In genomic region chr5:24778082-24778842, GRCm38 (mm10) we compare ENCODE assay signal across 12 mouse cellular contexts. TPM values are rescaled to one million over a fixed set of nuclear protein-coding genes. Genes with fewer than 3 reads are reported as not detected.
A peak's percentile ranks its signal among the peaks of the same experiment; 100 is the strongest.
DNase-seq lines count a peak whose midpoint lies in the region; ATAC-seq and TF ChIP-seq lines count a peak whose summit lies in the region.
"Had no signal": no experiment of that assay in that cellular context is flagged by ENCODE, and none has a peak within 500 bp of the region (broad histone marks: within the 10 kb centered on the region; RNA-seq: fewer than 3 reads in every experiment).

No protein-coding gene starts in this region.

- ATAC-seq in heart, embryonic 13.5 days (ENCODE audit: extremely low read depth, insufficient number of reproducible peaks, low FRiP score, low TSS enrichment) = no peak
- ATAC-seq in forebrain, postnatal 0 days = peak; percentile 30; the same call in 1 of the 2 replicates
- ATAC-seq in midbrain, embryonic 12.5 days (ENCODE audit: low FRiP score, low read depth) = no peak

- TF ChIP-seq CTCF in heart, adult 2 months (IDR thresholded peaks at IDR 0.05) = no peak
- TF ChIP-seq CTCF in forebrain, postnatal 0 days (IDR thresholded peaks at IDR 0.05; ENCODE audit: low read depth) = no peak

- peak overlapping the region; percentile 28 for H3K4me3 ChIP-seq in heart, embryonic 13.5 days
- no peak overlapping the region for H3K4me3 ChIP-seq in heart, adult 2 months
- H3K4me3 ChIP-seq in forebrain, postnatal 0 days (ENCODE audit: low read depth, low read length) = no peak overlapping the region
- H3K4me3 ChIP-seq in midbrain, embryonic 12.5 days = peak overlapping the region; percentile 8; the same call in 1 of the 2 replicates
- H3K4me3 ChIP-seq: liver, embryonic 15.5 days had no signal

- H3K79me2 ChIP-seq in heart, adult 2 months (replicated peaks; ENCODE audit: control insufficient read depth, insufficient read depth, low read length) = no peaks in the 10 kb centered on the region

- H3K4me1 ChIP-seq in heart, embryonic 13.5 days = peaks cover 22% of the 10 kb centered on the region
- peaks cover 1% of the 10 kb centered on the region; the same call in 1 of the 2 replicates for H3K4me1 ChIP-seq in heart, adult 2 months (ENCODE audit: control insufficient read depth, insufficient read depth, low read length)
- H3K4me1 ChIP-seq in forebrain, postnatal 0 days (ENCODE audit: insufficient read depth) = no peaks in the 10 kb centered on the region
- H3K4me1 ChIP-seq in midbrain, embryonic 12.5 days = peaks cover 6% of the 10 kb centered on the region

- intact Hi-C loops in heart, adult 2 months (cut with DNase I) = no loop called here

- peaks cover 22% of the 10 kb centered on the region for H3K27me3 ChIP-seq in heart, embryonic 13.5 days (replicated peaks)
- no peaks in the 10 kb centered on the region for H3K27me3 ChIP-seq in heart, adult 2 months (ENCODE audit: control insufficient read depth, insufficient read depth, low read length)
- H3K27me3 ChIP-seq in forebrain, postnatal 0 days (ENCODE audit: insufficient read depth, low read length) = no peaks in the 10 kb centered on the region
- peaks cover 19% of the 10 kb centered on the region for H3K27me3 ChIP-seq in midbrain, embryonic 12.5 days

- no peaks in the 10 kb centered on the region for H3K9me3 ChIP-seq in heart, embryonic 13.5 days
- H3K9me3 ChIP-seq in forebrain, postnatal 0 days (ENCODE audit: low read length) = no peaks in the 10 kb centered on the region
- no peaks in the 10 kb centered on the region for H3K9me3 ChIP-seq in midbrain, embryonic 12.5 days
- H3K9me3 ChIP-seq: liver, embryonic 15.5 days had no signal

- 22% methylated on average over 17 of the region's 17 CpGs for WGBS in heart, embryonic 13.5 days
- WGBS in heart, adult 2 months = 37% methylated on average over 17 of the region's 17 CpGs
- 21% methylated on average over 17 of the region's 17 CpGs for WGBS in forebrain, postnatal 0 days
- WGBS in midbrain, embryonic 12.5 days = 15% methylated on average over 17 of the region's 17 CpGs

- H3K27ac ChIP-seq in heart, embryonic 13.5 days (replicated peaks) = no peak overlapping the region
- no peak overlapping the region for H3K27ac ChIP-seq in heart, adult 2 months
- H3K27ac ChIP-seq in forebrain, postnatal 0 days (ENCODE audit: low read depth, low read length) = no peak overlapping the region
- H3K27ac ChIP-seq in midbrain, embryonic 12.5 days (replicated peaks) = no peak overlapping the region
- H3K27ac ChIP-seq: liver, embryonic 15.5 days had no signal

- no peak for TF ChIP-seq POLR2A in heart, adult 2 months (IDR thresholded peaks at IDR 0.05; ENCODE audit: insufficient read depth, low read depth, low read length)

- H3K36me3 ChIP-seq in heart, embryonic 13.5 days = no peaks in the 10 kb centered on the region
- H3K36me3 ChIP-seq in heart, adult 2 months (ENCODE audit: control insufficient read depth, insufficient read depth, low read length) = no peaks in the 10 kb centered on the region
- no peaks in the 10 kb centered on the region for H3K36me3 ChIP-seq in forebrain, postnatal 0 days (ENCODE audit: insufficient read depth)
- H3K36me3 ChIP-seq in midbrain, embryonic 12.5 days = no peaks in the 10 kb centered on the region
- H3K36me3 ChIP-seq: liver, embryonic 15.5 days had no signal

- H3K4me2 ChIP-seq in heart, embryonic 13.5 days = peak overlapping the region; percentile 52
- H3K4me2 ChIP-seq in forebrain, postnatal 0 days (ENCODE audit: low read depth) = peak overlapping the region; percentile 29; the same call in 1 of the 2 replicates
- H3K4me2 ChIP-seq in midbrain, embryonic 12.5 days (replicated peaks) = peak overlapping the region; percentile 28
- H3K4me2 ChIP-seq: liver, embryonic 15.5 days had no signal

- peak overlapping the region; percentile 55 for H3K9ac ChIP-seq in heart, embryonic 13.5 days
- no peak overlapping the region for H3K9ac ChIP-seq in heart, adult 2 months (ENCODE audit: low read depth, low read length)
- H3K9ac ChIP-seq in forebrain, postnatal 0 days = no peak overlapping the region
- H3K9ac ChIP-seq in midbrain, embryonic 12.5 days (replicated peaks) = no peak overlapping the region
- H3K9ac ChIP-seq: liver, embryonic 15.5 days had no signal

- no peak for TF ChIP-seq EP300 in heart, adult 2 months (IDR thresholded peaks at IDR 0.05; ENCODE audit: insufficient read depth, low read depth, low read length)

- DNase-seq in heart, adult 2 months = no peak
- peak; percentile 3 for DNase-seq in MN1 (ENCODE audit: low spot score)
- DNase-seq in forebrain, postnatal 0 days = peak; percentile 1
- DNase-seq in right cerebral cortex, adult 2 months (ENCODE audit: low spot score in 2 of 2) = no peak
- DNase-seq in thymus, postnatal 10 days (ENCODE audit: low spot score in 2 of 2) = no peak
- DNase-seq in adrenal gland, postnatal 14 days = no peak
- DNase-seq: cerebellum, postnatal 36 days had no signal

RNA-seq across cellular contexts. Expression of gene Crygn, which starts 20.5 kb away (rescaled TPM):
- 1.9 and 3.0 TPM in 2 replicates for polyA plus RNA-seq in heart, embryonic 13.5 days (2015; fragmentation: Nextera tagmentation; extraction: Ambion mirVana)
- total RNA-seq in heart, adult 2 months (2021) = not detected
- polyA plus RNA-seq in heart, adult 2 months (2012; rRNA removed) = not detected in 2 replicates
- 0.33 TPM in 1 of 2 replicates, not detected in the other for total RNA-seq in forebrain, postnatal 0 days (2014; rRNA removed)
- polyA plus RNA-seq in forebrain, postnatal 0 days (2015; fragmentation: Nextera tagmentation; extraction: Ambion mirVana) = 2.1 and 4.9 TPM in 2 replicates
- not detected in 2 replicates for polyA plus RNA-seq in midbrain, embryonic 12.5 days (2016; fragmentation: Nextera tagmentation; extraction: Ambion mirVana)
- total RNA-seq in adrenal gland, postnatal 14 days (2021) = 2.6 and 2.9 TPM in 2 replicates
- total RNA-seq: neutrophil, adult 5-6 weeks had no signal
- polyA plus RNA-seq: liver, embryonic 15.5 days; testis, adult 2 months had no signal

RNA-seq across cellular contexts. Expression of gene Wdr86, which starts 47.7 kb away (rescaled TPM):
- polyA plus RNA-seq in heart, embryonic 13.5 days (2015; fragmentation: Nextera tagmentation; extraction: Ambion mirVana) = 7.7 and 7.9 TPM in 2 replicates
- 1 to 10 TPM in 1 of 2 experiments, under 1 TPM in 1; 0.43 to 1.0 TPM for total RNA-seq in heart, adult 2 months (2021)
- polyA plus RNA-seq in heart, adult 2 months (2012; rRNA removed) = 0.73 and 1.4 TPM in 2 replicates
- 7.2 and 13.1 TPM in 2 replicates for total RNA-seq in forebrain, postnatal 0 days (2014; rRNA removed)
- polyA plus RNA-seq in forebrain, postnatal 0 days (2015; fragmentation: Nextera tagmentation; extraction: Ambion mirVana) = 4.4 and 5.5 TPM in 2 replicates
- 8.1 and 11.7 TPM in 2 replicates for polyA plus RNA-seq in midbrain, embryonic 12.5 days (2016; fragmentation: Nextera tagmentation; extraction: Ambion mirVana)
- 1.9 and 2.6 TPM in 2 replicates for total RNA-seq in adrenal gland, postnatal 14 days (2021)

Comparison
In these comparisons a context has a peak if more than half of its experiments do, and no peak if none do; other contexts are left out.
1. H3K4me3 ChIP-seq: peak in heart, embryonic 13.5 days (single experiment) and midbrain, embryonic 12.5 days (single experiment); none in heart, adult 2 months (single experiment) and forebrain, postnatal 0 days (single experiment).
2. DNase-seq: peak in MN1 (single experiment) and forebrain, postnatal 0 days (single experiment); none in heart, adult 2 months (0 of 2), right cerebral cortex, adult 2 months (0 of 2), thymus, postnatal 10 days (0 of 2) and adrenal gland, postnatal 14 days (single experiment).
3. Peak in every context shown above with its lines, with median percentiles within 50 percentile points of each other: H3K4me2 ChIP-seq.